Mouse (Mus musculus): ENCODE data around the gene Sstr2.
"Not testable (repeated sequence)": the region's sequence is repeated elsewhere in the genome, so short reads cannot be mapped to it uniquely, and the experiment has no call there.

The Sstr2 gene

GRCm38 (mm10) chr11:113656511-113656932, 37.4 kb downstream of the Sstr2 start:
- DNase-seq (ENCODE audit: low spot score in 2 of 2) = no peak

- no peak for DNase-seq (ENCODE audit: low spot score in 2 of 2)
These were observed 38.1 kb downstream of the Sstr2 start for GRCm38 (mm10) chr11:113657221-113657620.

GRCm38 (mm10) chr11:113658319-113658718, 39.2 kb downstream of the Sstr2 start:
- no peak for DNase-seq (ENCODE audit: low spot score in 2 of 2)

GRCm38 (mm10) chr11:113658763-113659162, 39.6 kb downstream of the Sstr2 start:
- DNase-seq (ENCODE audit: low spot score in 2 of 2) = no peak

- DNase-seq (ENCODE audit: low spot score in 2 of 2) = not testable (repeated sequence)
These were observed 41.1 kb downstream of the Sstr2 start for GRCm38 (mm10) chr11:113660213-113660612.

GRCm38 (mm10) chr11:113660940-113661339, 41.8 kb downstream of the Sstr2 start:
- no peak for DNase-seq (ENCODE audit: low spot score in 2 of 2)

- DNase-seq (ENCODE audit: low spot score in 2 of 2) = no peak
These were observed 42.8 kb downstream of the Sstr2 start for GRCm38 (mm10) chr11:113661835-113662351.

- no peak for DNase-seq (ENCODE audit: low spot score in 2 of 2)
These were observed 45.1 kb downstream of the Sstr2 start for GRCm38 (mm10) chr11:113664279-113664678.

GRCm38 (mm10) chr11:113666205-113666604, 47.1 kb downstream of the Sstr2 start:
- no peak for DNase-seq (ENCODE audit: low spot score in 2 of 2)

GRCm38 (mm10) chr11:113666648-113667047, 47.5 kb downstream of the Sstr2 start:
- DNase-seq (ENCODE audit: low spot score in 2 of 2) = peak; percentile 33 to 35

GRCm38 (mm10) chr11:113667122-113667521, 48.0 kb downstream of the Sstr2 start:
- no peak for DNase-seq (ENCODE audit: low spot score in 2 of 2)

GRCm38 (mm10) chr11:113667704-113668103, 48.6 kb downstream of the Sstr2 start:
- no peak for DNase-seq (ENCODE audit: low spot score in 2 of 2)

GRCm38 (mm10) chr11:113668857-113669256, 49.7 kb downstream of the Sstr2 start:
- no peak for DNase-seq (ENCODE audit: low spot score in 2 of 2)

GRCm38 (mm10) chr11:113669711-113670110, 50.6 kb downstream of the Sstr2 start:
- no peak for DNase-seq (ENCODE audit: low spot score in 2 of 2)

GRCm38 (mm10) chr11:113673614-113674013, 54.5 kb downstream of the Sstr2 start:
- no peak for DNase-seq (ENCODE audit: low spot score in 2 of 2)

GRCm38 (mm10) chr11:113674595-113674994, 55.5 kb downstream of the Sstr2 start:
- DNase-seq (ENCODE audit: low spot score in 2 of 2) = no peak
